Mouse (Mus musculus): ENCODE measurements around the gene Arhgap23. TPM values are rescaled to one million over a fixed set of nuclear protein-coding genes. Genes with fewer than 3 reads are reported as not detected.

Arhgap23 gene
- polyA plus RNA-seq, 1 experiment from 2014 or later, result 9.5 TPM

DNA sequence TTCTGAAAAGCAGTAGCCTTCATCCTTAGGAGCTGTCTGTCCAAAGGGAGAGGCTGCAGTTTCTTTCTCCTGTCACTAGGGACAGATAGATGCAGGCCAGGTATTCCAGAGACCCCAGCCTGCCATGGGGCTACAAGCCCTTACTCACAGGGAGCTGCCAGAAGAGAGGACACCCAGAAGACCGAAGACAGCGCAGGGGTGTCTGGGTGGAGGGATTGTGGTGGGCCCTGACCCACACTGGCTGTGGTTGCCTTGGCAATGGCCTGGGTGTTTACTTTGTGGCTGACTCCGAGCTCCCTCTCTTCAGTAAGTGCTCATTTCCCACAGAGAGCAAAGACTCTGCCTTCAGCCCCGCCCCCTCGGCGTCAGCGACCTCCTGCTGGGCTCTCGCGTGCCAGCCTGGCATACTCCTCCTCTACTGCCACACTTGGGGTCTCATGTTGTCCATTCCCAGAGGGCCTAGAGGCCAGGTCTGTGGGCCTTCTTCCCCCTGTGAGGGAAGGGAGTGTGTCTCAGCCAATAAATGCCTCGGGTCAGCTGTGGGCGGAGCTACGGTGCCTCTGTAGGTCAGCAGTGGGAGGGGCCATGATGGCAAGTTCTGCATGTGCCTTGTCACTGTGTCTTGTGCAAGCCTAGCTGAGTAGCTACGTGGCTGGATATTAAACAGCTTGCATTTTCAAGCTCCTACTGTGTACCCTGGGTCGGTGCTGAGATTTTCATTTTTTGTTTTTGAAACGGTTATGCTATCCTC lies 19.5 kb downstream of the Arhgap23 start:
- no peaks in the 10 kb centered on the region for H3K9me3 ChIP-seq (ENCODE audit: control insufficient read depth, low read length)
- H3K27ac ChIP-seq (replicated peaks; ENCODE audit: low read depth, low read length), result peak overlapping the region; percentile 79
- H3K4me3 ChIP-seq (ENCODE audit: low read depth, low read length), result peak overlapping the region; percentile 29
- WGBS, result 4% methylated on average over 13 of the region's 15 CpGs
- DNase-seq (ENCODE audit: low spot score), result peak; percentile 92
- peak overlapping the region; percentile 51 for H3K4me2 ChIP-seq (ENCODE audit: low read depth, low read length)
- no peak overlapping the region for H3K9ac ChIP-seq (ENCODE audit: low read depth, low read length)
- peaks cover 42% of the 10 kb centered on the region for H3K4me1 ChIP-seq (ENCODE audit: control insufficient read depth, insufficient read depth, low read length)
- ATAC-seq (ENCODE audit: low read depth), result peak; percentile 58
- H3K36me3 ChIP-seq (ENCODE audit: control insufficient read depth, insufficient read depth, low read length), result no peaks in the 10 kb centered on the region
- no peaks in the 10 kb centered on the region for H3K27me3 ChIP-seq (replicated peaks; ENCODE audit: control insufficient read depth, insufficient read depth, low read length)

DNA sequence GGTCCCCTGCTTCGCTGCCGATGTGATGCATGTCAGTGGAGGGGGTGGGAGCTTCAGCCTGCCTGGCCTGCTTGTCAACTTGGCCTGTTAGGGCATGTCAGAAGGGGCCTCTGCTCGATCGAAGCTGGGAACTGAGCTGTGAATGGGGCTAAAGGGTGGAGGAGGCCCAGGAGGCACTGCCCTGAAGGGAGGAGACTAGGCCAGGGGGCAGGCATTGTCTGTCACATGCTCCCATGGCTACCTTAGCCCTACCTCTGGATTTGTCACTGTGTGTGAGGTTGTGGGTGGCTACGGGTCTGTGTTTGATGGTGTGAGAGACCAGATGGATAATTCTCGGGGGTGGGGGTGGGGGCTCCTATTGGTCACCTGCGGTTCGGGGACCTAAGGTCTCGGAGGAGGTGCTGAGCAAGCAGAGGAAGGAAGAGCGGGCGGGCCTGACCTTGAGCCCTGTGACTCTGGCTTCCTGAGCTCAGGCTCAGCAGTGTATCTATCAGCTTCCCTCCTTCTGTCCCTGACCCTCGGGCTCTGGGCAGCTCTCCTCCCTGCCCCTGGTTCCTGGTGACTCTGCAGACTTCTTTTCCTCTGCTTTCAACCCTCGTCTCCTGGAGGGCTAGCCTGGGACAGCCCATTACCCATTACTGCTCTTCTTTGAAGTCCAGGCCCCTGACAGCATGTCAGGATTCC lies 20.6 kb downstream of the Arhgap23 start:
- H3K4me3 ChIP-seq (ENCODE audit: low read depth, low read length), result no peak overlapping the region
- no peak overlapping the region for H3K9ac ChIP-seq (ENCODE audit: low read depth, low read length)
- peak overlapping the region; percentile 79 for H3K27ac ChIP-seq (replicated peaks; ENCODE audit: low read depth, low read length)
- peaks cover 52% of the 10 kb centered on the region for H3K4me1 ChIP-seq (ENCODE audit: control insufficient read depth, insufficient read depth, low read length)
- peak overlapping the region; percentile 51 for H3K4me2 ChIP-seq (ENCODE audit: low read depth, low read length)
- H3K9me3 ChIP-seq (ENCODE audit: control insufficient read depth, low read length), result no peaks in the 10 kb centered on the region
- 53% methylated on average over 12 of the region's 13 CpGs for WGBS
- peak; percentile 75 for DNase-seq (ENCODE audit: low spot score)
- no peaks in the 10 kb centered on the region for H3K36me3 ChIP-seq (ENCODE audit: control insufficient read depth, insufficient read depth, low read length)
- ATAC-seq (ENCODE audit: low read depth), result peak; percentile 28
- no peaks in the 10 kb centered on the region for H3K27me3 ChIP-seq (replicated peaks; ENCODE audit: control insufficient read depth, insufficient read depth, low read length)

DNA sequence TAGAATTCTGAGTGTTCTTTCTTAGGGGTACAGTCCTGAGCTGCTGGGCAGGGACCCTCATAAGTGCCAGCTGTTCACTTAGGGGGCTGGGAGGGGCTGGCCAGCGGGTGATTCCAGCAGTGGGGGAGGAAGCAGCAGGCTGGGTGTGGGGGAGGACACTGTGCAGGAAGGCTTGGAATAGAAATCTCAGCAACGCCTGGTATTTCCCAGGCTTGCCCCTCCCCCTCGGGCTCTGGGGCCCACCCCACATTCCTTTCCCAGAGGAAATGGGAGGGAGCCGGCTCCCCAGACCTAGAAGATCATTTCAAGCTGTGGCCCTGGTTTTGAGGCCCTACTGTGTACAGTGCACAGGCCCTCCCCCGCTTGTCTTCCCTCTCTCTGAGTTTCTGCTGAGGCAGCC lies 22.4 kb downstream of the Arhgap23 start:
- ATAC-seq (ENCODE audit: low read depth) (peak; percentile 12; the same call in 1 of the 2 replicates), DNase-seq (ENCODE audit: low spot score) (peak; percentile 93)
- H3K27me3 ChIP-seq (replicated peaks; ENCODE audit: control insufficient read depth, insufficient read depth, low read length), result no peaks in the 10 kb centered on the region
- H3K4me1 ChIP-seq (ENCODE audit: control insufficient read depth, insufficient read depth, low read length), result peaks cover 70% of the 10 kb centered on the region
- peak overlapping the region; percentile 18; the same call in 1 of the 2 replicates for H3K4me2 ChIP-seq (ENCODE audit: low read depth, low read length)
- 19% methylated on average over 3 of the region's 5 CpGs for WGBS
- no peak overlapping the region for H3K9ac ChIP-seq (ENCODE audit: low read depth, low read length)
- H3K4me3 ChIP-seq (ENCODE audit: low read depth, low read length), result no peak overlapping the region
- H3K27ac ChIP-seq (replicated peaks; ENCODE audit: low read depth, low read length), result peak overlapping the region; percentile 83
- no peaks in the 10 kb centered on the region for H3K9me3 ChIP-seq (ENCODE audit: control insufficient read depth, low read length)
- H3K36me3 ChIP-seq (ENCODE audit: control insufficient read depth, insufficient read depth, low read length), result no peaks in the 10 kb centered on the region

DNA sequence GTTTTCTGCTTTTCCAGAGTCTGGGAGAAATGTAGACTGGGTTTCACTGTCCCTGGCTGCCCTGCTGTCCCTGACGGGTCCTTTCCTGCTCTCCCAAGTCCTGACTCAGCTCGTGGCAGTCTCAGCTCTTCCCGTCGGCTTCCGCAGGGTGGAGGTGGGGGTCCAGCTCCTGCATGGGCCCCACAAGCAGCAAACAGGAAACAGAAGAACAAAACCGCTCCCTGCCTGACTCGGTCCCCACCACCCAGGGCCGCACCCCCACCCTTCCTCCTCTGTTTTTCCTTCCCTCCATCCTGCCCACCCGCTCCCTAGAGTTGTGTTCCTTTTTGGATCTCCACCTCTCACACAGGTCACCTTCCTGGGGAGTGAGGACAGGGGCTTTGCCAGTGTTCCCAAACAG lies 23.5 kb downstream of the Arhgap23 start:
- WGBS, result 36% methylated on average over 9 of the region's 9 CpGs
- ATAC-seq (ENCODE audit: low read depth) (no peak), DNase-seq (ENCODE audit: low spot score) (no peak)
- no peaks in the 10 kb centered on the region for H3K27me3 ChIP-seq (replicated peaks; ENCODE audit: control insufficient read depth, insufficient read depth, low read length)
- H3K9me3 ChIP-seq (ENCODE audit: control insufficient read depth, low read length), result no peaks in the 10 kb centered on the region
- no peak overlapping the region; the same call in 1 of the 2 replicates for H3K4me2 ChIP-seq (ENCODE audit: low read depth, low read length)
- H3K4me3 ChIP-seq (ENCODE audit: low read depth, low read length), result no peak overlapping the region
- H3K9ac ChIP-seq (ENCODE audit: low read depth, low read length), result peak overlapping the region; percentile 86; the same call in 1 of the 2 replicates
- H3K27ac ChIP-seq (replicated peaks; ENCODE audit: low read depth, low read length), result peak overlapping the region; percentile 83
- peaks cover 75% of the 10 kb centered on the region for H3K4me1 ChIP-seq (ENCODE audit: control insufficient read depth, insufficient read depth, low read length)
- no peaks in the 10 kb centered on the region for H3K36me3 ChIP-seq (ENCODE audit: control insufficient read depth, insufficient read depth, low read length)

DNA sequence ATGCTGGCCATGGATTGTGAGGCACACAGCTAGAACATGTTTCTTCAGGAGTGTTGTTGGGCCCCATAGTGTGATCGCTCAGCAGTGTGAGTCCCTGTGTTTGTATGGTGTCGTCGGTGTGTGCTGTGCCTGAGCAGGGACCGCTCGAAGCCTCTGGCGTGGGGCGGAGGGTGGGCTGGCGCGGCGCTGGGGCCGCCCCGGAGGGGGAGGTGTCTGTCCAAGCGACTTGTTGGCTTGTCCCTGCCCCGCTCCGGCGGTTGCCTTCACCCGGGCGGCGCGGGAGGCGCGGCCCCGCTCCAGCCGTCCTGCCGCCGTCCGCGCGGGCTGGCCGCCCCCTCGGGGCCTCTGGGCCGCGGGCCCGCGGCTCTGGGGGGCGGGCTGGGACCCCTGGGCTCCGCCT lies 24.6 kb downstream of the Arhgap23 start:
- H3K4me1 ChIP-seq (ENCODE audit: control insufficient read depth, insufficient read depth, low read length), result peaks cover 70% of the 10 kb centered on the region
- peaks cover 10% of the 10 kb centered on the region for H3K36me3 ChIP-seq (ENCODE audit: control insufficient read depth, insufficient read depth, low read length)
- H3K27ac ChIP-seq (replicated peaks; ENCODE audit: low read depth, low read length), result peak overlapping the region; percentile 83
- H3K9me3 ChIP-seq (ENCODE audit: control insufficient read depth, low read length), result no peaks in the 10 kb centered on the region
- peak; percentile 55; the same call in 1 of the 2 replicates for ATAC-seq (ENCODE audit: low read depth)
- peak overlapping the region; percentile 86 for H3K9ac ChIP-seq (ENCODE audit: low read depth, low read length)
- no peaks in the 10 kb centered on the region for H3K27me3 ChIP-seq (replicated peaks; ENCODE audit: control insufficient read depth, insufficient read depth, low read length)
- H3K4me2 ChIP-seq (ENCODE audit: low read depth, low read length), result peak overlapping the region; percentile 76
- DNase-seq (ENCODE audit: low spot score), result peak; percentile 81
- peak overlapping the region; percentile 70 for H3K4me3 ChIP-seq (ENCODE audit: low read depth, low read length)
- 0% methylated on average over 8 of the region's 37 CpGs for WGBS

DNA sequence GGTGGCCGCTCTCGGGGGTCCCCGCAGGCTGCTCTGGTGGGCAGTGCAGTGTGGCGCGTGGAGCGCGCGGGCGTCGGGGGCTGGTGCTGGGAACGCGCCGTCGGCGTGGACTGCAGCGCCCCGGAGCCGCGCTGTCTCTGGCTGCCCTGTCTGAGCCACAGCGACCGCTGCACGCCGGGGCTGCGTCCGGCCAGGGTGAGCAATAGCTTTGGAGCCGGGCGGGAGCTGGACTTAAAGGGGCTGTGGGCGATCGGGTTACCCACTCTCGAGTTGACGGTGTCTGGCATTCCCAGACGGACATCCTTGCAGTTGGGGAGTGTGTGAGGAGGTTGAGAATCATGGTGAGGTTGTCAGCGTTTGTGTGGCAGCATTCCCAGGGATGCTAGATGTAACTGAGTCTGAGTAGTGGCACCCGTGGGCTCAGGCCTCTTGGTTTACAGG lies 25.1 kb downstream of the Arhgap23 start:
- peaks cover 16% of the 10 kb centered on the region for H3K36me3 ChIP-seq (ENCODE audit: control insufficient read depth, insufficient read depth, low read length)
- peaks cover 65% of the 10 kb centered on the region for H3K4me1 ChIP-seq (ENCODE audit: control insufficient read depth, insufficient read depth, low read length)
- H3K9me3 ChIP-seq (ENCODE audit: control insufficient read depth, low read length), result no peaks in the 10 kb centered on the region
- peak overlapping the region; percentile 86 for H3K9ac ChIP-seq (ENCODE audit: low read depth, low read length)
- H3K4me2 ChIP-seq (ENCODE audit: low read depth, low read length), result peak overlapping the region; percentile 76
- peak; percentile 26; the same call in 1 of the 2 replicates for ATAC-seq (ENCODE audit: low read depth)
- peak overlapping the region; percentile 83 for H3K27ac ChIP-seq (replicated peaks; ENCODE audit: low read depth, low read length)
- peak; percentile 35 for DNase-seq (ENCODE audit: low spot score)
- peak overlapping the region; percentile 70 for H3K4me3 ChIP-seq (ENCODE audit: low read depth, low read length)
- H3K27me3 ChIP-seq (replicated peaks; ENCODE audit: control insufficient read depth, insufficient read depth, low read length), result no peaks in the 10 kb centered on the region
- 1% methylated on average over 14 of the region's 34 CpGs for WGBS

DNA sequence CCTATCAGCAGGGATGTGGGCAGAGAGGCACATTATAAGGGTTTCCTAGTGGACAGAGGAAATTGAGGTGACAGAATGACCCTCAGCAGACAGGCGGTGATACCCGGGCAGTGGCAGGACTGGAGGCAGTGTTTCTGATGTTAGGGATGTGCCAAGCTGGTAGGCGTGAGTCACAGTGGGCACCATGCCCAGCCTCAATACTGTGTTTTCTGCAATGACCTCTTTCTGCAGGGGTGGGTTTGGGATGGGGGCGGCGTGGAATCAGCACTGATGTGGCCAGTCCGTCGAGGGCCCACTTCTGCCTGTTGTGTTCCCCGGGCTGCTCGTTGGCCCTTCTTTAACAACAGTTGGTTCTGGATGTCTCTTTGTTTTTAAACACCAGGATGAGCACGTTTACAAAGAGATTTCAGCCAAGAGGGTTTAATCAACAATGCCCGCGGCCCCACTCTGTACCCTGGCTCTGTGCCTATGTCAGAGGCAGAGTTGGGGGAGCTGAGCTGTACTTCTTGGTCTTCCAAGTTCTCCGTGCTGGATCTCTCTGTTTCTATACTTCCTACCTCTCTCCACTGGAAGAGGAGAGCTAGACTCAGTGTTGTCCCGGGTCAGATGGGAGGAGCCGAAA lies 25.8 kb downstream of the Arhgap23 start:
- Histone ChIP-seq H3K36me3 (ENCODE audit: control insufficient read depth, insufficient read depth, low read length) (peaks cover 23% of the 10 kb centered on the region), H3K4me2 (ENCODE audit: low read depth, low read length) (peak overlapping the region; percentile 76), H3K27ac (replicated peaks; ENCODE audit: low read depth, low read length) (peak overlapping the region; percentile 83), H3K27me3 (replicated peaks; ENCODE audit: control insufficient read depth, insufficient read depth, low read length) (no peaks in the 10 kb centered on the region), H3K4me3 (ENCODE audit: low read depth, low read length) (peak overlapping the region; percentile 70), H3K4me1 (ENCODE audit: control insufficient read depth, insufficient read depth, low read length) (peaks cover 58% of the 10 kb centered on the region), H3K9ac (ENCODE audit: low read depth, low read length) (peak overlapping the region; percentile 86), H3K9me3 (ENCODE audit: control insufficient read depth, low read length) (no peaks in the 10 kb centered on the region)
- DNase-seq (ENCODE audit: low spot score) (peak; percentile 36), ATAC-seq (ENCODE audit: low read depth) (0 out of 2 replicates have a peak, but pooled peaks have one; percentile 1)
- WGBS, result 42% methylated on average over 15 of the region's 15 CpGs

DNA sequence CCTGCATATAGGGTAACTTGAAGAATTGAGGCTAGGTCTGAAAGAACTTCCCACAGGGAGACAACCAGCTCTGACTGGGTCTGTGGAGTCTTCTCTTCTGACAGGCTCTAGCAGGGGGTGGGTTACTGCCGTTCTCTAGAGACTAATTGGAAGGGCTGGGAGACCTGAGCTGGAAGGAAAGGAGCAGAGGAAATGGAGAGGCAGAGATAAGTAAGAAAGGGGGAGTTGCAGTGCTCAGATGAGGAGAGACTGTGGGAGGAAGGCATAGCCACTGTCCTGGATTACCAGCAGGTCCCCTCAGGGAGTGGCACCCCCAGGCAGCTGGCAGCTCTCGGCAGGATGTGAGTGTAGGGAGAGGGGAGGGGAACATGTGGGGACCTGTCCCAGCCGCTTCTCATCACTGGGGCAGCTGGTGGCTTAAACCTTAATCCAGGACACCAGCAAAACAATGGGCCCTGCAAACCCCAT lies 26.4 kb downstream of the Arhgap23 start:
- H3K9me3 ChIP-seq (ENCODE audit: control insufficient read depth, low read length), result no peaks in the 10 kb centered on the region
- H3K4me3 ChIP-seq (ENCODE audit: low read depth, low read length), result peak overlapping the region; percentile 70
- H3K36me3 ChIP-seq (ENCODE audit: control insufficient read depth, insufficient read depth, low read length), result peaks cover 28% of the 10 kb centered on the region
- H3K27me3 ChIP-seq (replicated peaks; ENCODE audit: control insufficient read depth, insufficient read depth, low read length), result no peaks in the 10 kb centered on the region
- whole genome bisulfite sequencing, result 10% methylated on average over 3 of the region's 3 CpGs
- peak overlapping the region; percentile 76 for H3K4me2 ChIP-seq (ENCODE audit: low read depth, low read length)
- peak overlapping the region; percentile 86; the same call in 1 of the 2 replicates for H3K9ac ChIP-seq (ENCODE audit: low read depth, low read length)
- peak; percentile 88 for DNase-seq (ENCODE audit: low spot score)
- H3K27ac ChIP-seq (replicated peaks; ENCODE audit: low read depth, low read length), result peak overlapping the region; percentile 83
- ATAC-seq (ENCODE audit: low read depth), result peak; percentile 66
- H3K4me1 ChIP-seq (ENCODE audit: control insufficient read depth, insufficient read depth, low read length), result peaks cover 56% of the 10 kb centered on the region
